Mouse (Mus musculus): ENCODE data around the gene Olfr1154.

Olfr1154 gene

DNA sequence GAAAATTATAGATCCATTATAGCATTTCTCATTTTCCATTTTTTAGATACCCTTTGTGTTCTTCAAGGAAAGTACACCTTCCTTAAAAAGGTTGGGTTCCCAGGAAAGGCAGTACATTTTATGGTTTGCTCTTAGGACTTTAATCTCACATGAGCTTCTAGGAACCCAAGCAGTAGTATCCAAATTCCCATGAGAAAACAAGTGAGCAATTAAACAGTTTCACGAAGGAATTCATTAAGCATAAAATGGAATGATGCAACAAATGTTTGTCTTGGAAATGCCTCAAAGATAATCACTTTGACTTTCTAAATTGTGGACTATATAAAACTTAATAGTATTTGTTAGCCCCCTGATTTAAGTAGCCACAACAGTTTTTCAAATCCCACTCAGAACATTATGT is at the start of gene Olfr1154:
Gene Olfr1154 (minus strand): TSS at position 101 of the 400 bp plus-strand sequence.
- ATAC-seq (ENCODE audit: insufficient number of reproducible peaks, low FRiP score, low TSS enrichment) = no peak

GRCm38 (mm10) chr2:87953000-87953399 is 48.0 kb upstream of the Olfr1154 start, which contains the start of gene Olfr1156:
TSS of gene Olfr1156 (minus strand) at chr2:87953100.
- no peak for ATAC-seq (ENCODE audit: insufficient number of reproducible peaks, low FRiP score, low TSS enrichment)

GRCm38 (mm10) chr2:87945037-87945436 is 40.1 kb upstream of the Olfr1154 start, which contains the start of gene Olfr1155:
TSS of gene Olfr1155 (minus strand) at chr2:87945137.
- no peak for ATAC-seq (ENCODE audit: insufficient number of reproducible peaks, low FRiP score, low TSS enrichment)

DNA sequence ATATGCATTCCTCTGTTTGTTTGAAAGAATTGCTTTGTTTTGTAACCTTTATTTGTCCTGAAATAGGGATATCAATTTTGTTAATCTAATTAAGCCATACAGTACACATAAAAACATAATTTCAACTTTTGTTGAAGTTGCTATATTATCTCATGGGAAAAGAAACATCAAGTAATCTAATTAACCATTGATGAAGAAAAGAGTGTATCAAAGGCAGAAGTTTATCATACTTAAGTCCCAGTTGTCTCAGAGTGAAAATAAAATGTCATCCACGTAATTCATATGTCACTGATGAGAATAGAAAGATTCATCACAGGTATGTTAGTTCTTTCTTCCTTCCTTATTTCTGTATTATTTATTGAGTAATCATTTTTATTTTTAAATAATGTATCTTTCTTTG is 10.3 kb downstream of the Olfr1154 start, which contains the start of gene Olfr1153:
Gene Olfr1153 (plus strand): TSS at position 301 of the 400 bp plus-strand sequence.
- no peak for ATAC-seq (ENCODE audit: insufficient number of reproducible peaks, low FRiP score, low TSS enrichment)

DNA sequence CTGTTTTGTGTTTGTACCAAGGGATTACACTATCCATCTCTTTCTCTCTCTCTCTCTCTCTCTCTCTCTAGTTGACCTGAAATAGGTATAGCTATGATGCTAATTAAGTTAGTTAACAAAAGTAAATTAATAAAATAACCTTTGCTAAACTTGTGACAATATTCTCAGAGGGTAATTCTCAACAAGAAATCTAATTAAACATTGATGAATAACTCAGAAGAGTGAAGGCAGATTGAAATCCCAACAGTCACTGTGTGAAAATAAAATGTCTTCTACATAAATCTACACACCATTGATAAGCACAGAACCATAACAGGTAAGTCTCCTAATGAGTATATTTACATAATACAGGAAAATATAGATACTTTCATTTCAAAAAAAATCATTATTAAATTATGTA is 38.8 kb downstream of the Olfr1154 start, which contains the start of gene Olfr1152:
Gene Olfr1152 (plus strand): TSS at position 301 of the 400 bp plus-strand sequence.
- no peak for ATAC-seq (ENCODE audit: insufficient number of reproducible peaks, low FRiP score, low TSS enrichment)

GRCm38 (mm10) chr2:87855562-87855961 is 49.4 kb downstream of the Olfr1154 start, which contains the start of gene Olfr1151:
TSS of gene Olfr1151 (plus strand) at chr2:87855862.
- ATAC-seq (ENCODE audit: insufficient number of reproducible peaks, low FRiP score, low TSS enrichment) = no peak

Data from cerebellum, adult (tissue).